Mouse (Mus musculus) NIH3T3 (cell line): ENCODE results near the gene Cdh20.
"Not testable (repeated sequence)": the region's sequence is repeated elsewhere in the genome, so short reads cannot be mapped to it uniquely, and the experiment has no call there.

Source experiments
- DNase-seq: peaks from one replicate; pipeline ENCODE4 v3.0.0-alpha.2; 2012; ENCODE audit warnings: low read depth

Cdh20 gene

GRCm38 (mm10) chr1:104916507-104916906 lies 148.2 kb downstream of the Cdh20 start:
- no peak for DNase-seq

DNA sequence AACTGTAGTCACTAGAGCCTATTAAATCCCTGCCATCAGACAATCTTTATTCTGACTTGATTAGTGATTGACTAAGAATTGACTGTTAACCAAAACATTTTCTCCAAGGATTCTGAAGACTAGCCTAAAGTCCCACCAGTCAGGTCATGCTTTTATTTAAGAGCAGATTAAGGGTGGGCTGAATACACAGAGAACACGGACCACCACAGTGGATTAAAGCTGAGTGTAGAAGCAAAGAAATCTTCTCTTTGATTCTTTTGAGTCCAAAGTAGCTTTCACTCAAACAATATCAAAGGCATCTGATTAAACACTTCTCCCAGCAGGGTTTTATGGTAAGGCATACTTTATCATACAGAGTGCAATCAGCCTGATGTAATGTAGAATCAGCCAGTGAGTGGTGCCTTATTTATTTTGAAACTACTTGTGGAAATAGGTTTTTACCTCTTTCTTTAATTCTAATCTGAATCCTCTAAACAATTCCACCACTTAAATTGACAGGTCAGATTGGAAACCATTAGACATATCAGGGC lies 149.0 kb downstream of the Cdh20 start:
- no peak for DNase-seq

- DNase-seq, result no peak
These were observed 164.7 kb downstream of the Cdh20 start for GRCm38 (mm10) chr1:104933051-104933450.

DNA sequence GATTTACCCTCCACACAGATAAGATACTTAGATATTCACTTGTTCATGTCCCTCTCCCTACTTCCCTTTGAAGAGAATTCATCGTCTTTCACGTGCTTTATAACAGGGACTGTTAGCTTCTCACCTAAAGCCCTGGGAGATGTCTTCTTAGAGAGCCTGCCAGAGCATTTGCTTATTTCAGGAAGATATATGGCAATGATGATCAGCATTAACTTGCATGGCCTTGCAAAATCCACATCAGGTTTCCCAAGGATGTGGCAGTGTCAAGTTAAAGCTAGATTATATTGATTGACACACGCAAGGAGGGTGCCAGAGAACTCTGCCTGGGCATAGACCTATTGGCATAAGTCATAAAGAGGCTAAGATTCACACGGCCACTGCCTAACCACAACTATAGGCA lies 168.6 kb downstream of the Cdh20 start:
- no peak for DNase-seq

- DNase-seq, result no peak
These were observed 170.8 kb downstream of the Cdh20 start for GRCm38 (mm10) chr1:104939156-104939555.

- peak; percentile 4 for DNase-seq
These were observed 176.3 kb downstream of the Cdh20 start for GRCm38 (mm10) chr1:104944470-104945109.

- no peak for DNase-seq
These were observed 176.8 kb downstream of the Cdh20 start for GRCm38 (mm10) chr1:104945110-104945489.

- DNase-seq, result not testable (repeated sequence)
These were observed 181.3 kb downstream of the Cdh20 start for GRCm38 (mm10) chr1:104949640-104950039.

- no peak for DNase-seq
These were observed 188.7 kb downstream of the Cdh20 start for GRCm38 (mm10) chr1:104957046-104957445.

- no peak for DNase-seq
These were observed 193.3 kb downstream of the Cdh20 start for GRCm38 (mm10) chr1:104961670-104962069.

DNA sequence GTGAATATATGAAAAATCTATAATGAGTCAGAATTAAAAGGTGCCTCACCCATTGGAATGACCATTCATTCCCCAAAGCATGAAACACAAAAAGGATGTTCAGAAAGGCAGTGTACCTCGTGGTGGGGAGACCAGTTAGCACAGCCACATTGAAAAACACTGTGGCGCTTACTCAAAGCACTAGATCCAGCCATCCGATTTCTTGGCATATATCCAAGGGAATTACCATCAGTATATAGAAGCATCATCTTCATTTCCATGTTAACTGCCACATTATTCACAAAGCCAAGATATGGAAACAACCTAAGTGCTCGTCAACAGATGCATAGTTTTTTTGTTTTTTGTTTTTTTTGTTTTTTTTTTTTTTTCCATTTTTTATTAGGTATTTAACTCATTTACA lies 193.9 kb downstream of the Cdh20 start:
- DNase-seq, result no peak

- no peak for DNase-seq
These were observed 210.7 kb downstream of the Cdh20 start for GRCm38 (mm10) chr1:104979068-104979467.

- no peak for DNase-seq
These were observed 211.9 kb downstream of the Cdh20 start for GRCm38 (mm10) chr1:104980273-104980672.

DNA sequence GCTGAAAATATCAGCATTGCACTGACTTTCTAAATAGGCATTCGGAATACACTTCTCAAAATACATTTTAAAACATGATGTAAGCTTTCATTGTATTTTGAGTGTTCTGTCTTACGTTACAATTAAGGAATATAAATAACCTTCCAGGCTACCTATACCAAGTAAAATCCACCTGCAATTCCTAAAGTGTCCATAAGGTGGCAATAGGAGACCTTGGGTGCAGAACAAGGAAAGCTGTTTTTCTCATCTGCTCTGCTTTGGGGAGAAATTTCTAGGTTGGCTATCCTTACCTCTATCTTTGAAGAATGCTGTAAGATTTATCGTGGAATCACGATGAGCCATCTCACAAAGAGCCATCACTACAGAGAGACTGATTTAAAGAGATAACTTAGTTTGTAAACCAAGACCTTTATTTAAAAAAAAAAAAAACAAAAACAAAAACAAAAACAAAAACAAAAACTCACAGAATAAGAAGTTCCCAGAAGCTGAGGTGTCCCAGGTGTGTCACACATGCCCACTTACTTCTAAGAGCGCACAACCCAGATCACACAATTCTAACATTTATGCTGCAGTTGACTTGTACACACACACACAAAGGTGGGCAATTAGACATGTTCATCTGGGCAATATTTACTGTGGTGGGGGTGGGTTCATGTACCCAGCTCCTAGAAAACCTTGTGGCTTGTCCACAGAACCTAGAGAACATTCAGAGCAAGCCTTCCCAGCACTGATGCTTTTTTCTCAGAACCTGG lies 218.1 kb downstream of the Cdh20 start:
- DNase-seq, result peak; percentile 86

DNA sequence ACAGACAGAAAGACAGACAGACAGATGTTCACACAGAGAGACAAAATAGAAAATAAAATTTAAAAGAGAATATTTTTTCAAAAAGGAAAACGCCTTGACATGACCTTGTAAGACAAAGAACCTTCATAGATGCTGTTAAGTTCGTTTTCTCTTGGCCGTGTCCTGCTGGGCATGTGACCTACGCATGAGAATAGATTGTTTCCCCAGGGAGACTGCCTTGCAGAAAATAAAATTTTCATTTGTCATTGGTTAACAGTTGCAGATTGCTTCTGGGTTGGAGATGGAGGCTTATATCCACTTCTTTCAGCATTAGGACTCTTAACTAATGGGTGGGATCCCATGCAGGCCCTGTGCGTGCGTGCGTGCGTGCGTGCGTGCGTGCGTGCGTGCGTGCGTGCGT lies 219.2 kb downstream of the Cdh20 start:
- DNase-seq, result no peak

DNA sequence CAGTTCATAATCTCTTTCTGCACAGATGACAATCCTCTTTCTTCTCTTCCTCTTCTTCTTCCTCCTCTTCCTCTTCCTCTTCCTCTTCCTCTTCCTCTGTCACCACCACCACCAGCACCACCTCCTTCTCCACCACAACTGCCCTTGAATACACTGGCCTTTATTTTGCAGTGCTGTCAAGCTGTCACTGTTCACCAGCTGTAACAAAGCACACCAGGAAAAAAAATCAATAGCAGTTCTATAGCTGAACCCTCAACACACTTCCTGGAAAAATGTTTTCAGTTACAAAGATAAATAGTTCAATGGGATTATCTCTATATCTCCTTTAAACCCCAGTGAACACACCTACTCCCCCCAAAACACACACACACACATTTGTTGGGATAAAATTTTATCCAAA lies 224.1 kb downstream of the Cdh20 start:
- DNase-seq, result no peak

- no peak for DNase-seq
These were observed 225.7 kb downstream of the Cdh20 start for GRCm38 (mm10) chr1:104993905-104994611.

- no peak for DNase-seq
These were observed 226.3 kb downstream of the Cdh20 start for GRCm38 (mm10) chr1:104994612-104994986.

DNA sequence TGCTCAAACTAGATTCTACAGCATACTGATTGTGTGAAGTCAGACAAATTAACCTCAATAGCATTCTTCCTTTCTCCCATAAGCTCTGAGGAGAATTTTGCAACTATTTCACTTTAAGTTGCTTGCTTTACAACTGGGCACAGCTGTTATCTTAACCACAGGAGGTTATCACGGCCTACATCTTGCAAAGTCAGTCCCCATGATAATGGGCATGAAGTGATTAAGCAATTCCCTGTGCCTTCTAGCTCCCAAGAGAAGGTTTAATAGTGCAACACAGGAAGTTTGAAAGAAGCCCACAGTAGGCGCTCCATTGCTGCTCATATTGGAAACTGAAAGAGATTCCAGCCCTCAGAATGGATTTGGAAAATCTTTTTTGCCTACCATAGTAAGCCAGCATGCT lies 229.5 kb downstream of the Cdh20 start:
- no peak for DNase-seq

- no peak for DNase-seq
These were observed 233.8 kb downstream of the Cdh20 start for GRCm38 (mm10) chr1:105002179-105002578.

DNA sequence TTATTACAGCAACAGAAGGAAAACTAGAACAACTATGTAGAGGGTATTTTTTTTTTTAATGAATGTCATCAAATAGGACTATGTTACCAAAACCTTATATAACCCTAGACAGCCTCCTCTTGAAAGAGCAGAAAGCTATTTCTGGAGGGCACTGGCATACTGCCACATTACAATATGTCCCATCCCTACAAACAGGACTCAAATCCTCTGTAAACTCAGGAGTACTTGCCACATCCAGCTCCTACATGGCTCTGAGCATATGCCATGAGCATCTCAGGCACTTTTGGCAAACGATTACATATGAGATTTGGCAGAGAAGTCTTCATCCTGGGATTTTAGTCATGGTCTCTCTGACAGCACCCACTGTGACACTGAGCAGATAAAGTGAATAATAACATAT lies 235.5 kb downstream of the Cdh20 start:
- DNase-seq, result no peak

- no peak for DNase-seq
These were observed 244.3 kb downstream of the Cdh20 start for GRCm38 (mm10) chr1:105012616-105013015.

- no peak for DNase-seq
These were observed 245.0 kb downstream of the Cdh20 start for GRCm38 (mm10) chr1:105013291-105013690.
